ENCODE assay signal across 12 mouse cellular contexts in genomic region chr1:43694076-43694475, GRCm38 (mm10). TPM values are rescaled to one million over a fixed set of nuclear protein-coding genes. Genes with fewer than 3 reads are reported as not detected.
DNase-seq lines count a peak whose midpoint lies in the region; ATAC-seq lines count a peak whose summit lies in the region.
"Had no signal": no experiment of that assay in that cellular context is flagged by ENCODE, and none has a peak within 500 bp of the region (broad histone marks: within the 10 kb centered on the region; RNA-seq: fewer than 3 reads in every experiment).

No protein-coding gene starts in this region.

- 74% methylated on average over 3 of the region's 3 CpGs for WGBS in heart, embryonic 12.5 days
- 64% methylated on average over 3 of the region's 3 CpGs for WGBS in hindbrain, embryonic 15.5 days
- WGBS in hindbrain, embryonic 10.5 days, result 80% methylated on average over 3 of the region's 3 CpGs

- 0 out of 2 replicates have a peak, but pooled peaks cover 5% of the 10 kb centered on the region for H3K9me3 ChIP-seq in heart, embryonic 12.5 days (replicated peaks)
- no peaks in the 10 kb centered on the region for H3K9me3 ChIP-seq in hindbrain, embryonic 15.5 days
- H3K9me3 ChIP-seq in hindbrain, embryonic 10.5 days, result no peaks in the 10 kb centered on the region

- ATAC-seq in heart, embryonic 12.5 days (ENCODE audit: insufficient number of reproducible peaks, low FRiP score), result no peak
- ATAC-seq in hindbrain, embryonic 15.5 days (ENCODE audit: low FRiP score, low read depth), result no peak
- ATAC-seq in erythroid progenitor cell, adult 5-6 weeks (replicated peaks; ENCODE audit: low FRiP score, poor library complexity, severe bottlenecking), result no peak

- H3K9ac ChIP-seq in heart, embryonic 12.5 days, result no peak overlapping the region
- H3K9ac ChIP-seq in hindbrain, embryonic 15.5 days, result no peak overlapping the region

- peaks cover 31% of the 10 kb centered on the region for H3K4me1 ChIP-seq in heart, embryonic 12.5 days (replicated peaks)
- peaks cover 24% of the 10 kb centered on the region for H3K4me1 ChIP-seq in hindbrain, embryonic 15.5 days (replicated peaks)
- peaks cover 19% of the 10 kb centered on the region for H3K4me1 ChIP-seq in hindbrain, embryonic 10.5 days (replicated peaks)

- intact Hi-C loops in heart, postnatal 25 days (cut with DNase I), result no loop called here

- H3K27ac ChIP-seq in heart, embryonic 12.5 days (ENCODE audit: poor library complexity, severe bottlenecking), result peak overlapping the region; percentile 92
- peak overlapping the region; percentile 12; the same call in 1 of the 2 replicates for H3K27ac ChIP-seq in hindbrain, embryonic 15.5 days (replicated peaks)
- H3K27ac ChIP-seq in hindbrain, embryonic 10.5 days, result no peak overlapping the region
- H3K27ac ChIP-seq: layer of hippocampus, adult 2 months had no signal

- no peaks in the 10 kb centered on the region for H3K36me3 ChIP-seq in heart, embryonic 12.5 days
- H3K36me3 ChIP-seq in hindbrain, embryonic 15.5 days, result no peaks in the 10 kb centered on the region
- no peaks in the 10 kb centered on the region for H3K36me3 ChIP-seq in hindbrain, embryonic 10.5 days

- no peak overlapping the region for H3K4me3 ChIP-seq in heart, embryonic 12.5 days
- no peak overlapping the region for H3K4me3 ChIP-seq in hindbrain, embryonic 15.5 days
- H3K4me3 ChIP-seq in hindbrain, embryonic 10.5 days, result no peak overlapping the region
- H3K4me3 ChIP-seq: layer of hippocampus, adult 2 months; megakaryocyte, embryonic 14.5 days had no signal

- DNase-seq in cerebellum, adult 9-10 months, result peak; percentile 4
- DNase-seq in cerebellum, adult 11 months, result no peak
- no peak for DNase-seq in heart, postnatal 25 days (ENCODE audit: low spot score)
- no peak for DNase-seq in hindbrain, embryonic 10.5 days (ENCODE audit: low spot score)
- DNase-seq in adipocyte (ENCODE audit: low spot score), result peak; percentile 69

- no peak overlapping the region for H3K4me2 ChIP-seq in heart, embryonic 12.5 days
- no peak overlapping the region for H3K4me2 ChIP-seq in hindbrain, embryonic 15.5 days

- H3K27me3 ChIP-seq in heart, embryonic 12.5 days (replicated peaks), result no peaks in the 10 kb centered on the region
- H3K27me3 ChIP-seq in hindbrain, embryonic 15.5 days, result no peaks in the 10 kb centered on the region
- H3K27me3 ChIP-seq in hindbrain, embryonic 10.5 days (ENCODE audit: insufficient read depth, poor library complexity, severe bottlenecking), result no peaks in the 10 kb centered on the region
- H3K27me3 ChIP-seq: CH12.LX had no signal

RNA-seq across cellular contexts. Expression of gene 1500015O10Rik, which starts 36.3 kb away (rescaled TPM):
- polyA plus RNA-seq in heart, embryonic 12.5 days (2016; fragmentation: Nextera tagmentation; extraction: Ambion mirVana), result 3.2 and 3.6 TPM in 2 replicates
- total RNA-seq in heart, postnatal 25 days (2021), result 1 to 10 TPM; 2.8 to 4.1 TPM
- polyA plus RNA-seq in hindbrain, embryonic 15.5 days (2015; fragmentation: Nextera tagmentation; extraction: Ambion mirVana), result 39.5 and 47.7 TPM in 2 replicates
- polyA plus RNA-seq in hindbrain, embryonic 10.5 days (2016; fragmentation: Nextera tagmentation; extraction: Ambion mirVana), result 0.91 and 9.8 TPM in 2 replicates
- not detected in 2 replicates for total RNA-seq in erythroid progenitor cell, adult 5-6 weeks (2015; ENCODE audit: low replicate concordance)
- not detected in 2 replicates for total RNA-seq in erythroid progenitor cell, adult 5-6 weeks (2017; ENCODE audit: low replicate concordance)
- total RNA-seq: CH12.LX; hematopoietic stem cell, adult 5-6 weeks had no signal

Comparison
In these comparisons a context has a peak if more than half of its experiments do, and no peak if none do; other contexts are left out.
1. DNase-seq: peak in cerebellum, adult 9-10 months (single experiment) and adipocyte (single experiment); none in cerebellum, adult 11 months (single experiment), heart, postnatal 25 days (single experiment) and hindbrain, embryonic 10.5 days (single experiment).